Mouse (Mus musculus) cerebellum, adult 9-11 months (tissue): Measurements from ENCODE around the gene Col9a3.

ENCODE experiments used
- DNase-seq: peaks from one replicate; pipeline ENCODE4 v3.0.0; 2022

The Col9a3 gene

DNA sequence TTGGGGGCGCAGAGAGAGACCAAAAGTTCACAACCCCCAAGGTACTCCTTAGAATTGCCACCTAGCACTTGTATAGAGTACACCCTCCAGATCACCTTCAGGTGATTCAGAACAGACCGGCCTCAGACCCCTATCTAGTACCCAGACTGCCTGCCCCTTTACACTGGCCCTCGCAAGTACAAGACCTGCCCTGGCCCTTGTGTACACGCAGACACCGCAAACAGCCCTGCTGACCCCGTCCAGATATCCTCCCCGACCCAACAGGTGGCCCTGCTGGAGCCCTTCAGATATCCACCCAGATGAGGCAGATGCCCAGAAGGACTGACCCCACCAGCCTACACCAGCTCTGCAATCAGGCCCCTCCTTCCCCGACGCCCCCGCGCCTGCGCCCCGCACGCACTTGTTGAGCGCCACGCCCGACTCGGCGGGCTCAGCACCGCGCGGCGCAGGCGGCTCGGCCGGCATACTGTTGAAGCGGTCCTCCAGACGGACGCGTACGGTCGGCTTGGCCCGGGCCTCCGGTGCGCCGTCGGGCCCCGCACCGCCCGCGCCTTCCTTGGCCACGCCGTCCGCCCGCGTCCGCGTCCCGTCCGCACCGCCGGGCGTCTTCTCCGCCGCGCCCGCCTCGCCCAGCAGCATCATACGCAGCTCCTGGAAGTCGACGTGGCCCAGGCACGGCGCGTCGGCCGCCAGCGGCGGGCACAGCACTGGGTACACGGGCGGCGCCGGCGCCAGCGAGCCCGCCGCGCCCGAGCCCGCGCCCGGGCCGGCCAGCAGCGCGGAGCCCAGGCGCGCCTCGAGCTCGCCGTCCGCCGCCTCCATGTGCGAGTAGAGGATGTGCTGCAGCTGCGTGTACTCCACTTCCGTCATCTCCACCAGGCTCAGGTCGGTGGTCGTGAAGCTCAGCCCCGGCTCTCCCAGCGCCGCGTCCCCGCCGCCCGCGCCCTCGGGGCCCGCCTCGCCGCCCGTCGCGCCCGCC lies 44.3 kb downstream of the Col9a3 start:
- DNase-seq, result no peak

- DNase-seq, result no peak
Measured at GRCm38 (mm10) chr2:180642555-180643260, 45.1 kb downstream of the Col9a3 start, which contains the start of gene Tcfl5. TSS of gene Tcfl5 (minus strand) at chr2:180642708.

DNA sequence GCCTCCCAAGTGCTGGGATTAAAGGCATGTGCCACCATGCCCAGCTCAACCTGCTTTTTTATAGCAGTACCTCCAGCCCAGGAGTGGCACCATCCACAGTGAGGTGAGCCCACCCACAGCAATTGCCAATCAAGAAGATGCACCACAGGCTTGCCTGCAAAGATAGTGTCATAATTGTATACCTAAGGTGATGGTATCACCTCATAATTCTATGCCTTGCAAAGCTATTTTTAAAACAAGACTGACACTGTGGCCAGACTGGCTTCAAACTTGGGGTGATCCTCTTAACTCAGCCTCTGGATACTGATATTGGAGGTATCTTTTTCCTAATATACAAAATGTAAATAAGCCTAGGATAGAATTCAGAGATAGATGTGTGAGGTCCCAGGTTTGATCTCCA lies 46.0 kb downstream of the Col9a3 start:
- no peak for DNase-seq

GRCm38 (mm10) chr2:180646841-180647240 lies 49.3 kb downstream of the Col9a3 start:
- no peak for DNase-seq

GRCm38 (mm10) chr2:180654666-180655065 lies 57.1 kb downstream of the Col9a3 start:
- DNase-seq, result no peak

GRCm38 (mm10) chr2:180655150-180655549 lies 57.6 kb downstream of the Col9a3 start:
- no peak for DNase-seq

GRCm38 (mm10) chr2:180657394-180658013 lies 59.9 kb downstream of the Col9a3 start:
- DNase-seq, result peak; percentile 56

GRCm38 (mm10) chr2:180658381-180658780 lies 60.8 kb downstream of the Col9a3 start:
- no peak for DNase-seq

- peak; percentile 32 for DNase-seq
Measured at GRCm38 (mm10) chr2:180659353-180660150, 62.0 kb downstream of the Col9a3 start.

- DNase-seq, result no peak
Measured at GRCm38 (mm10) chr2:180660521-180660920, 62.9 kb downstream of the Col9a3 start.

- DNase-seq, result no peak
Measured at GRCm38 (mm10) chr2:180662008-180662407, 64.4 kb downstream of the Col9a3 start.
